Mouse (Mus musculus) thymus, adult 2 months (tissue): Measurements from ENCODE around the gene Dnajc2.

ENCODE experiments used
- CTCF ChIP-seq: fragments of 200-500 bp; IDR thresholded peaks from 2 replicates; pipeline ENCODE4 v1.5.1; 2012; ENCODE audit warnings: mild to moderate bottlenecking, control low read depth, low read length, moderate library complexity, borderline replicate concordance; ENCODE audit not compliant: control insufficient read depth, poor library complexity, insufficient read depth; ENCODE audit errors: extremely low read depth
- POLR2A ChIP-seq: fragments of 200-500 bp; IDR thresholded peaks from 2 replicates; pipeline ENCODE4 v1.6.1; 2012; ENCODE audit warnings: mild to moderate bottlenecking, low read length, control low read depth, moderate library complexity; ENCODE audit not compliant: control insufficient read depth, poor library complexity, insufficient read depth; ENCODE audit errors: extremely low read depth

DNA sequence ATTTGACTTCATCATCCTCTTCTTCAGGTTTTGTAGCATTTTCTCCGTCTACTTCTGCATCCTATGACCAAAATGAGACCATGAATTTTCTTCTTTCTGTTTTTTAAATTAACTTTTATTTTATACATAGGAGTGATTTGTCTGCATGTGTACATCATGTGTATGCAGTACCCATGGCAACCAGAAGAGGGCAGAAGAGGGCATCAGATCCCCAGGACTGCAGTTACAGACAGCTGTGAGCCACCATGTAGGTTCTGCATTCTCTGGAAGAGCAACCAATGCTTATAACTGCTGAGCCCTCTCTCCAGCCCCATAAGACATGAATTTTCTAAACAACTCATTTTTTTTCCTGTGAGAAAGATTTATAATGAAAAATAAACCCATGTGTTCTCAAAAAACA, 28.9 kb upstream of the Dnajc2 start:
- no peak for TF ChIP-seq CTCF
- TF ChIP-seq POLR2A = no peak
